Mouse (Mus musculus): Measurements from ENCODE around the gene Slc5a5. TPM values are rescaled to one million over a fixed set of nuclear protein-coding genes. Genes with fewer than 3 reads are reported as not detected.
A peak's percentile ranks its signal among the peaks of the same experiment; 100 is the strongest.

The Slc5a5 gene
- total and polyA plus RNA-seq, 3 experiments, result 0.18 TPM; not detected in 2

DNA sequence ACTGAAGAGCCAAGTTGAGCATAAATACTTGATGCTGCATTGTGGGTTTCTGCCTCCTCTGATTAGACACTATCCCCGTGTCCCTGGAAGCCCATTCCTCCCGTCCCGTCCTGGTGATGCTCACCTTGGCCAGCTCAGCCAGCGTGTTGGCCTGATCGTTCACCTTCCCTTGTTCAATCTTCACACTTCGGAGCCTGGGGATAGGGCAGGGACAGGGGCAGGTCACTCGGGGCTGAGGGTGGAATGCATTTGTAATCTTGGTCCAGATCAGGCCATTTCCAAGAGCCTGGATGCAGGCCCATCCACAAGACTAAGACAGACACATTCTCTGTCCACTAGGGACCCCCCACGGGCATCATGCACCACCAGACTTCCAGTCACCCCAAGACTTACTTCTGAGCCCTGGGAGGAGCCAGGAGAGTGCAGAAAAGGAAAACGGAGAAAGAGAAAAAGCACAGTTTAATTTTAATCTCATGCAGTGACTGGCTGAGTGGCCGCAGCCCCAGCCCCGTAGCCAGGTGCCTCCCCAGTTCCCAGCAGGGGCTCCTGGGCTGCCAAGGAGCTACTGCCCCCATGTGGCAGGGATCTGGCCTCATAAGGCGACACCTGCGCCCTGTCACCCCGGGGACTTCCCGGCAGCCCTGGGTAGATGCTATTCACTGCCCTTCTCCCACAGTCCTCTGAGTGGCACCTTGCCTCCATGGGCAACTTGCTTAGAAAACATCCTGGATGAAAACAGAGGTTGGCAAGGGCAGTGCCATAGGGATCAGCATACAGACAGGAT, 46.0 kb downstream of the Slc5a5 start:
- H3K27ac ChIP-seq, result no peak overlapping the region
- no peak for DNase-seq
- H3K27me3 ChIP-seq (ENCODE audit: control insufficient read depth, insufficient read depth, low read length), result no peaks in the 10 kb centered on the region
- no peak overlapping the region for H3K4me3 ChIP-seq
- TF ChIP-seq CTCF (IDR thresholded peaks at IDR 0.05) (peak; percentile 39), POLR2A (IDR thresholded peaks at IDR 0.05; ENCODE audit: insufficient read depth, low read depth, low read length) (no peak)
- H3K9ac ChIP-seq (ENCODE audit: low read depth, low read length), result no peak overlapping the region
- no peaks in the 10 kb centered on the region for H3K4me1 ChIP-seq (ENCODE audit: control insufficient read depth, insufficient read depth, low read length)
- intact Hi-C loops (cut with DNase I), result no loop called here
- H3K36me3 ChIP-seq (ENCODE audit: control insufficient read depth, insufficient read depth, low read length), result no peaks in the 10 kb centered on the region
- H3K79me2 ChIP-seq (replicated peaks; ENCODE audit: control insufficient read depth, insufficient read depth, low read length), result no peaks in the 10 kb centered on the region
- 49% methylated on average over 15 of the region's 15 CpGs for WGBS

DNA sequence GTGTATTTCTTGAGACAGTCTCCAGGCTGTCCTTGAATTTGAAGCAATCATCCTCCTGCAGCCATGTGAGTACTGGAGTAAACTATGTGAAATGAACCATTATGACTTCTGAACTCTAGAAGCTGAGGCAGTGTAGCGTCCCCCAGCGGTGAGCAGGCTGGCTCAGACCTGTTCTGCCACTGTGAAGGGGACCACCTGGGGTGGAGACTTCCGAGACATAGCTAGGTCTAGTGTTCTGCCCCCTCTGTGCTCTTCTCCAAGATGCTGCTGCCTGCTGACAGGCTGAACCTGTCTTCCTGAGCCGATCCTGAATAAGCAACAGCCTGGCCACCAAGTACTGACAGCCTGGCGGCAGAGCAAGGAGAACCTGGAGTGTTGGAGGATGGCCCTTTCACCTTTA, 47.4 kb downstream of the Slc5a5 start:
- Histone ChIP-seq H3K4me3 (no peak overlapping the region), H3K27me3 (ENCODE audit: control insufficient read depth, insufficient read depth, low read length) (no peaks in the 10 kb centered on the region), H3K27ac (no peak overlapping the region), H3K79me2 (replicated peaks; ENCODE audit: control insufficient read depth, insufficient read depth, low read length) (no peaks in the 10 kb centered on the region), H3K36me3 (ENCODE audit: control insufficient read depth, insufficient read depth, low read length) (no peaks in the 10 kb centered on the region), H3K9ac (ENCODE audit: low read depth, low read length) (no peak overlapping the region), H3K4me1 (ENCODE audit: control insufficient read depth, insufficient read depth, low read length) (peaks cover 1% of the 10 kb centered on the region; the same call in 1 of the 2 replicates)
- TF ChIP-seq CTCF (IDR thresholded peaks at IDR 0.05), result no peak
- TF ChIP-seq POLR2A (IDR thresholded peaks at IDR 0.05; ENCODE audit: insufficient read depth, low read depth, low read length), result no peak
- TF ChIP-seq EP300 (IDR thresholded peaks at IDR 0.05; ENCODE audit: insufficient read depth, low read depth, low read length), result no peak
- WGBS, result 60% methylated on average over 5 of the region's 5 CpGs
- intact Hi-C loops (cut with DNase I), result no loop called here
- no peak for DNase-seq

DNA sequence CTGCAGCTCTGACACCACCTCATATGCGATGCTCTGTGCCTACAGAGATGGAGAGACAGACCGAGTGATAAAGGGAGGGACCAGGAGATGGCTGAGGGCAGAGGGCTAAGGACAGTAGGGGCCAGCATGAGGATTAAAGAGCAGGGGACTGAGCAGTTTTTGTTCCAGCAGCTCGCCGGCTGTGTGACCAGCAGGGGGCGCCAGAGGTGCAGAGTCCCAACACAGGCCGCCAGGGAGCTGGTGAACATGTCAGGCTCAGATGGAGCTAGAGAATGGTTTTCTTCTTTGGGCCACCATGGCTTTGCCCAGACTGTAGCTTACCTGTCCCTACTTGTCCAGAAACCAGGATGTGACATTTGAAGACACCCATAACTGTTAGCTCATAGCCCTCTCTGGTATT, 48.0 kb downstream of the Slc5a5 start:
- DNase-seq, result peak; percentile 86 to 92
- intact Hi-C loops (cut with DNase I), result loop anchor here (1.0 kb wide), 2 partner anchors 25 to 49 kb away; no protein-coding TSS in a partner anchor
- H3K4me1 ChIP-seq (ENCODE audit: control insufficient read depth, insufficient read depth, low read length), result peaks cover 1% of the 10 kb centered on the region; the same call in 1 of the 2 replicates
- 8% methylated on average over 6 of the region's 6 CpGs for WGBS
- no peak overlapping the region for H3K27ac ChIP-seq
- no peak overlapping the region for H3K4me3 ChIP-seq
- TF ChIP-seq POLR2A (IDR thresholded peaks at IDR 0.05; ENCODE audit: insufficient read depth, low read depth, low read length) (no peak), CTCF (IDR thresholded peaks at IDR 0.05) (no peak; the same call in 1 of the 2 replicates), EP300 (IDR thresholded peaks at IDR 0.05; ENCODE audit: insufficient read depth, low read depth, low read length) (0 out of 2 replicates have a peak, but pooled peaks have one; percentile 45)
- H3K27me3 ChIP-seq (ENCODE audit: control insufficient read depth, insufficient read depth, low read length), result no peaks in the 10 kb centered on the region
- H3K9ac ChIP-seq (ENCODE audit: low read depth, low read length), result no peak overlapping the region
- H3K79me2 ChIP-seq (replicated peaks; ENCODE audit: control insufficient read depth, insufficient read depth, low read length), result no peaks in the 10 kb centered on the region
- no peaks in the 10 kb centered on the region for H3K36me3 ChIP-seq (ENCODE audit: control insufficient read depth, insufficient read depth, low read length)

DNA sequence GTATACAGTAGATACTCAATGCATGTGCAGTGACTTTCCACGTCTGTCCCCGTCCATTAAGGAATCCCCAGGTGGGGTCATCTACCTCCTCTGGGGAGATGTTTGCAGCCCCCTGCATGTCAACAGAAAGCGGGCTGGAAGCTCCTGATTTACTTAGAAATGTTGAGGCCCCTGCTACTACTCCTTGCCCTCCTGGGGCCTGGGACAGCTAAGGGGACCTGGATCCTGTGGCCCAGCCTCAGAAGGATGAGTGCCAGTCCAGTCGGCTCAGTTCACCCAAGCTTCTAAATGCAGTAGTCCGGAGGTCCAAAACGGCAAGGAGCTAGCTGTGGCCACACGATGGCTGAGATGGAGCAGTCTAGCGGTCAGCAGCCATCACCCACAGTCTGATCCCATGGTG, 48.6 kb downstream of the Slc5a5 start:
- no peaks in the 10 kb centered on the region for H3K27me3 ChIP-seq (ENCODE audit: control insufficient read depth, insufficient read depth, low read length)
- H3K27ac ChIP-seq, result no peak overlapping the region
- no peak overlapping the region for H3K4me3 ChIP-seq
- intact Hi-C loops (cut with DNase I), result loop anchor here (1.0 kb wide), 2 partner anchors 25 to 49 kb away; no protein-coding TSS in a partner anchor
- H3K36me3 ChIP-seq (ENCODE audit: control insufficient read depth, insufficient read depth, low read length), result no peaks in the 10 kb centered on the region
- H3K9ac ChIP-seq (ENCODE audit: low read depth, low read length), result no peak overlapping the region
- TF ChIP-seq POLR2A (IDR thresholded peaks at IDR 0.05; ENCODE audit: insufficient read depth, low read depth, low read length) (no peak), EP300 (IDR thresholded peaks at IDR 0.05; ENCODE audit: insufficient read depth, low read depth, low read length) (no peak), CTCF (IDR thresholded peaks at IDR 0.05) (no peak)
- no peak for DNase-seq
- H3K4me1 ChIP-seq (ENCODE audit: control insufficient read depth, insufficient read depth, low read length), result peaks cover 1% of the 10 kb centered on the region; the same call in 1 of the 2 replicates
- WGBS, result 84% methylated on average over 8 of the region's 8 CpGs
- H3K79me2 ChIP-seq (replicated peaks; ENCODE audit: control insufficient read depth, insufficient read depth, low read length), result no peaks in the 10 kb centered on the region

DNA sequence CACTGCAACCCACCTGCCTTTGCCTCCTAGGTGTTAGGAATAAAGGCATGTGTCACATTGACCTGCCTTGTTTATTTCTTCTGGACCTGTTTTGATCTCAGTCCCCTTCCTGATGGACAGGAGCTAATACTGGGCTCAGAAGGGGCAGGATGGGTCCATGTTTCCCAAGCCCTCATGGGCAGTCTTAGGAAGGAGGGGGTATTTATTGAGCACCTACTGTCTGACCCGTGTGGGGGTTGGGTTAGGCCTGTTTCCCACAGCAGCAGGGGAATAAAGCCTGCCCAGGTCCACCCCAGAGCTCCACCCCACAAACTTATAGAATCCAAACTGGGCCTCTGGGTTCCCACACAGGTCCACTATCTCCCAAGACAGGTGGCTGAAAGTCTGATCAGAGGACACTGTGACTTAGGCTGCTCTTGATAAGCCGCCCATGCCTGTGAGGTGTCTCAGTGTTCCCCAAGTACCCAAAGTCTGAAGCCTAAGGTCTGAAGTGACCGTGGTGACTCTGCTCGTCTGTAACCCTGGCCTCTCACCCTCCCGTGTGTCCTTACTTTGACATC, 49.3 kb downstream of the Slc5a5 start:
- WGBS, result 81% methylated on average over 5 of the region's 5 CpGs
- Histone ChIP-seq H3K79me2 (replicated peaks; ENCODE audit: control insufficient read depth, insufficient read depth, low read length) (no peaks in the 10 kb centered on the region), H3K36me3 (ENCODE audit: control insufficient read depth, insufficient read depth, low read length) (no peaks in the 10 kb centered on the region), H3K4me3 (no peak overlapping the region), H3K27ac (no peak overlapping the region), H3K4me1 (ENCODE audit: control insufficient read depth, insufficient read depth, low read length) (peaks cover 1% of the 10 kb centered on the region; the same call in 1 of the 2 replicates), H3K9ac (ENCODE audit: low read depth, low read length) (no peak overlapping the region), H3K27me3 (ENCODE audit: control insufficient read depth, insufficient read depth, low read length) (no peaks in the 10 kb centered on the region)
- intact Hi-C loops (cut with DNase I), result no loop called here
- DNase-seq, result no peak
- no peak for TF ChIP-seq CTCF (IDR thresholded peaks at IDR 0.05)
- no peak for TF ChIP-seq POLR2A (IDR thresholded peaks at IDR 0.05; ENCODE audit: insufficient read depth, low read depth, low read length)
- TF ChIP-seq EP300 (IDR thresholded peaks at IDR 0.05; ENCODE audit: insufficient read depth, low read depth, low read length), result no peak

DNA sequence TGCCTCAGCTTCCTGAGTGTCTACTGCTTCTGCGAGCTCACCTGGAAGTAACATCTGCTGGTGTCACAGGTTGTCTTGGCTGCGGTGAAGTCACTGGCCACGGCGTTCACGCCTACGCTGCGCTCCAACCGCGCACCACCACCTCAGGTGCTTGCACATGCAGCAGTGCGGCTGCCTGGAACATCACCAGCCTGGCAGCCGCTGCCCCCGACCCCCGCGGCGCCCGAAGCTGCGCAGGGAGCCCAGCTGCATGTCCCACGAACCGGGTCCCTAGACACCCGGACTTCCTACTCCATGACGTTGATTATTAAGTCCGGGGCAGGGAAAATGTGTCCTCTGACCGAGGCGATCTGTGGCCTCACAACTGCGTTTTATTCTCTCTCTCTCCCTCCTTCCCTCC, 50.1 kb downstream of the Slc5a5 start:
- H3K4me3 ChIP-seq, result no peak overlapping the region

More for the DNA sequence above, 50.1 kb downstream of the Slc5a5 start:
- Histone ChIP-seq H3K4me1 (ENCODE audit: control insufficient read depth, insufficient read depth, low read length) (peaks cover 1% of the 10 kb centered on the region; the same call in 1 of the 2 replicates), H3K27me3 (ENCODE audit: control insufficient read depth, insufficient read depth, low read length) (no peaks in the 10 kb centered on the region), H3K9ac (ENCODE audit: low read depth, low read length) (no peak overlapping the region), H3K79me2 (replicated peaks; ENCODE audit: control insufficient read depth, insufficient read depth, low read length) (no peaks in the 10 kb centered on the region), H3K27ac (no peak overlapping the region), H3K36me3 (ENCODE audit: control insufficient read depth, insufficient read depth, low read length) (no peaks in the 10 kb centered on the region)
- intact Hi-C loops (cut with DNase I), result no loop called here
- WGBS, result 69% methylated on average over 25 of the region's 25 CpGs
- no peak for TF ChIP-seq POLR2A (IDR thresholded peaks at IDR 0.05; ENCODE audit: insufficient read depth, low read depth, low read length)
- no peak for TF ChIP-seq CTCF (IDR thresholded peaks at IDR 0.05)
- no peak for TF ChIP-seq EP300 (IDR thresholded peaks at IDR 0.05; ENCODE audit: insufficient read depth, low read depth, low read length)
- no peak for DNase-seq

Measured in heart, adult 2 months (tissue).